Comparison of ENCODE assay signal across 29 mouse cellular contexts in the genomic region with DNA sequence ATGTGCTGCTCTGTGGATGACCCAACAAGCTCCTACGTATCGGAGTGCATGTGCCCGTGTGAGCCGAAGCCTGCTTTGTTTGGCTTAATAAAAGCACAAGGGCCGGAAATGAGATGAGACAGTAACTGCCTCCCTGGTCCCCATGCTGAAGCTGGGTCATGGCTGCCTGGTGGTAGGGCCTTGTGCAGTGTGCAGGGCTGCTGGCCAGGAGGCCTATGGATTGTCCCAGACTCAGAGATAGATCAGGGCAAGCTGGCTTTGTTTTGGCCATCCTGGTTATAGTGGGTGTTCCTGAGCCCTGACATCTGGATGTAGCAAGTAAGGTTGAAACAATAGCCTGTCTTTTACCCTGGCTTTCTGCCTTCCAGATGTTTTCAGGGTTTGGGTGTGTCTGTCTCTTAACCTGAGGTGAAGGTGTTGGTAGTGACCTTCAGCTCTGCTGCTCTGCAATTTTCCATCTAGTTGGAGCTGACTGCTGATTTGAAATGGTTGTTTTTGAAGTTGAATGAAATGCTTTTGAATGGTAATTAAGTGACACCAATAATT. TPM values are rescaled to one million over a fixed set of nuclear protein-coding genes. Genes with fewer than 3 reads are reported as not detected.
DNase-seq lines count a peak whose midpoint lies in the region; ATAC-seq and TF ChIP-seq lines count a peak whose summit lies in the region.
"Had no signal": no experiment of that assay in that cellular context is flagged by ENCODE, and none has a peak within 500 bp of the region (broad histone marks: within the 10 kb centered on the region; RNA-seq: fewer than 3 reads in every experiment).

No protein-coding gene starts in this region.

- no peaks in the 10 kb centered on the region; the same call in 1 of the 2 replicates for H3K36me3 ChIP-seq in forebrain, embryonic 14.5 days (ENCODE audit: control insufficient read depth, insufficient read depth, low read length)
- H3K36me3 ChIP-seq in forebrain, postnatal 0 days (ENCODE audit: insufficient read depth) = no peaks in the 10 kb centered on the region
- peaks cover 10% of the 10 kb centered on the region; the same call in 1 of the 2 replicates for H3K36me3 ChIP-seq in lung, embryonic 14.5 days (ENCODE audit: insufficient read depth)
- H3K36me3 ChIP-seq: midbrain, embryonic 15.5 days; neural tube, embryonic 13.5 days had no signal

- no peaks in the 10 kb centered on the region for H3K9me3 ChIP-seq in forebrain, embryonic 14.5 days (replicated peaks; ENCODE audit: control insufficient read depth, low read length)
- H3K9me3 ChIP-seq in forebrain, postnatal 0 days (ENCODE audit: low read length) = no peaks in the 10 kb centered on the region
- no peaks in the 10 kb centered on the region for H3K9me3 ChIP-seq in lung, embryonic 14.5 days (ENCODE audit: low read depth, low read length)
- H3K9me3 ChIP-seq: heart, embryonic 10.5 days; kidney, embryonic 15.5 days; limb, embryonic 15.5 days; liver, embryonic 13.5 days; midbrain, embryonic 15.5 days had no signal

- 75% methylated on average over 5 of the region's 5 CpGs for WGBS in forebrain, embryonic 14.5 days
- 80% methylated on average over 5 of the region's 5 CpGs for WGBS in forebrain, postnatal 0 days
- WGBS in lung, embryonic 14.5 days = 68% methylated on average over 5 of the region's 5 CpGs

- no peak overlapping the region for H3K4me2 ChIP-seq in forebrain, embryonic 14.5 days (ENCODE audit: low read length)
- H3K4me2 ChIP-seq in forebrain, postnatal 0 days (ENCODE audit: low read depth) = no peak overlapping the region
- H3K4me2 ChIP-seq in lung, embryonic 14.5 days = no peak overlapping the region
- H3K4me2 ChIP-seq: kidney, embryonic 15.5 days; limb, embryonic 15.5 days; liver, embryonic 13.5 days; midbrain, embryonic 15.5 days; neural tube, embryonic 13.5 days had no signal

- no peak for TF ChIP-seq CTCF in forebrain, postnatal 0 days (IDR thresholded peaks at IDR 0.05; ENCODE audit: low read depth)
- TF ChIP-seq CTCF in lung, embryonic 14.5 days (IDR thresholded peaks at IDR 0.05; ENCODE audit: low read depth) = no peak

- H3K4me1 ChIP-seq in forebrain, embryonic 14.5 days (ENCODE audit: control insufficient read depth, insufficient read depth, low read length) = no peaks in the 10 kb centered on the region; the same call in 1 of the 2 replicates
- 0 out of 2 replicates have a peak, but pooled peaks cover 3% of the 10 kb centered on the region for H3K4me1 ChIP-seq in forebrain, postnatal 0 days (ENCODE audit: insufficient read depth)
- no peaks in the 10 kb centered on the region for H3K4me1 ChIP-seq in lung, embryonic 14.5 days (ENCODE audit: insufficient read depth)
- H3K4me1 ChIP-seq: kidney, embryonic 15.5 days; liver, embryonic 13.5 days had no signal

- H3K27ac ChIP-seq in forebrain, embryonic 14.5 days (ENCODE audit: low read depth, low read length) = no peak overlapping the region
- H3K27ac ChIP-seq in forebrain, postnatal 0 days (ENCODE audit: low read depth, low read length) = no peak overlapping the region
- H3K27ac ChIP-seq in lung, embryonic 14.5 days (ENCODE audit: low read depth) = no peak overlapping the region
- H3K27ac ChIP-seq: heart, embryonic 10.5 days; kidney, embryonic 15.5 days; layer of hippocampus, adult 2 months; limb, embryonic 15.5 days; liver, embryonic 13.5 days; midbrain, embryonic 15.5 days; neural tube, embryonic 13.5 days had no signal

- no peak overlapping the region for H3K9ac ChIP-seq in forebrain, embryonic 14.5 days (ENCODE audit: low read length)
- H3K9ac ChIP-seq in forebrain, postnatal 0 days = no peak overlapping the region
- H3K9ac ChIP-seq in lung, embryonic 14.5 days = no peak overlapping the region
- H3K9ac ChIP-seq: kidney, embryonic 15.5 days; limb, embryonic 15.5 days; liver, embryonic 13.5 days; midbrain, embryonic 15.5 days; neural tube, embryonic 13.5 days had no signal

- no peaks in the 10 kb centered on the region for H3K27me3 ChIP-seq in forebrain, embryonic 14.5 days (replicated peaks; ENCODE audit: control insufficient read depth, insufficient read depth, low read length)
- H3K27me3 ChIP-seq in forebrain, postnatal 0 days (ENCODE audit: insufficient read depth, low read length) = no peaks in the 10 kb centered on the region
- H3K27me3 ChIP-seq in lung, embryonic 14.5 days (ENCODE audit: insufficient read depth, low read length) = no peaks in the 10 kb centered on the region
- H3K27me3 ChIP-seq: CH12.LX; kidney, embryonic 15.5 days; limb, embryonic 15.5 days; liver, embryonic 13.5 days; megakaryocyte, embryonic 14.5 days; midbrain, embryonic 15.5 days; neural tube, embryonic 13.5 days had no signal

- 0 out of 2 replicates have a peak, but pooled peaks have one; percentile 10 for ATAC-seq in forebrain, embryonic 14.5 days
- ATAC-seq in forebrain, postnatal 0 days = no peak
- 0 out of 2 replicates have a peak, but pooled peaks have one; percentile 27 for ATAC-seq in lung, embryonic 14.5 days (ENCODE audit: insufficient read depth)
- ATAC-seq: hindbrain, embryonic 16.5 days; midbrain, embryonic 15.5 days had no signal

- H3K4me3 ChIP-seq in forebrain, embryonic 14.5 days (ENCODE audit: low read depth, low read length) = no peak overlapping the region
- H3K4me3 ChIP-seq in forebrain, postnatal 0 days (ENCODE audit: low read depth, low read length) = no peak overlapping the region
- H3K4me3 ChIP-seq in lung, embryonic 14.5 days (ENCODE audit: low read depth, low read length) = no peak overlapping the region
- H3K4me3 ChIP-seq: erythroblast, embryonic 14.5 days; heart, embryonic 10.5 days; kidney, embryonic 15.5 days; layer of hippocampus, adult 2 months; limb, embryonic 15.5 days; liver, embryonic 13.5 days; megakaryocyte, embryonic 14.5 days; midbrain, embryonic 15.5 days; myocyte; neural tube, embryonic 13.5 days had no signal

- no peak for DNase-seq in forebrain, embryonic 14.5 days (ENCODE audit: low spot score)
- no peak for DNase-seq in forebrain, postnatal 0 days
- peak; percentile 19 for DNase-seq in lung, embryonic 14.5 days
- DNase-seq in lung, postnatal 4 days = no peak
- peak; percentile 40 for DNase-seq in ZHBTc4 (ENCODE audit: low read depth, low spot score)
- peak; percentile 34 for DNase-seq in retina, postnatal 1 day
- no peak for DNase-seq in cerebellum, postnatal 14 days
- DNase-seq: adrenal gland, postnatal 14 days; cerebellum, adult 11-12 months; cerebellum, adult 9-11 months; gastrocnemius, postnatal 10 days; heart, postnatal 36 days; kidney, adult 18-20 months; kidney, postnatal 36 days; liver, embryonic 13.5 days; lung, adult 18-20 months; lung, postnatal 14 days; right cerebral cortex, postnatal 14 days had no signal

RNA-seq across cellular contexts. Expression of a gene that starts 39.3 kb away (rescaled TPM):
- polyA plus RNA-seq in forebrain, embryonic 14.5 days (2014; fragmentation: Nextera tagmentation; extraction: Ambion mirVana) = 56.8 and 62.3 TPM in 2 replicates
- 45.4 and 47.2 TPM in 2 replicates for total RNA-seq in forebrain, postnatal 0 days (2014; rRNA removed)
- 38.1 and 40.8 TPM in 2 replicates for polyA plus RNA-seq in forebrain, postnatal 0 days (2015; fragmentation: Nextera tagmentation; extraction: Ambion mirVana)
- polyA plus RNA-seq in lung, embryonic 14.5 days (2014; fragmentation: Nextera tagmentation; extraction: Ambion mirVana) = 34.2 and 36.7 TPM in 2 replicates

Comparison
In these comparisons a context has a peak if more than half of its experiments do, and no peak if none do; other contexts are left out.
1. DNase-seq: peak in lung, embryonic 14.5 days (single experiment), ZHBTc4 (single experiment) and retina, postnatal 1 day (single experiment); none in forebrain, embryonic 14.5 days (single experiment), forebrain, postnatal 0 days (single experiment), lung, postnatal 4 days (0 of 2) and cerebellum, postnatal 14 days (0 of 2).